In the genomic region with DNA sequence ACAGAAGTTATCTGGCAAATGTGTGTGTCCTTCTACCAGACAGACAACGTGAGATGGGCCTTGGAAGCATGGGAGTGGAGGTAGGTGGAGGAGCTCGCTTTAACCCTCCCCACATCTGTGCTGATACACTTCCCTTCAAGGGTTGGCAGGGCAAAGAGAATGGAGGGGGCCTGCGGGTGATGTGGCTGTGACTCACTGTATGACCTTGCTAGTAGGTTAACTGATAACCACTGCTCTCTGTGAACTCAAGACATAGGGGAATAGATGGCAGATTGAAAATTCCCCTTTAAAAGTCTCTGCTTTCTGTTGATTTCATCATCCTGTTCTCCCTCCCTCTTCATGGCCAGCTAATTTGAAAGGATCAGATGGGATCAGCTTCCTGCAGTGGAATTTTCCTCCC, we compare ENCODE assay signal across 10 mouse cellular contexts. TPM values are rescaled to one million over a fixed set of nuclear protein-coding genes. Genes with fewer than 3 reads are reported as not detected.
DNase-seq lines count a peak whose midpoint lies in the region; ATAC-seq and TF ChIP-seq lines count a peak whose summit lies in the region.
"Had no signal": no experiment of that assay in that cellular context is flagged by ENCODE, and none has a peak within 500 bp of the region (broad histone marks: within the 10 kb centered on the region; RNA-seq: fewer than 3 reads in every experiment).

No protein-coding gene starts in this region.

- peak overlapping the region; percentile 87; the same call in 1 of the 2 replicates for H3K9ac ChIP-seq in lung, embryonic 14.5 days
- H3K9ac ChIP-seq in neural tube, embryonic 15.5 days (replicated peaks), result no peak overlapping the region

- 0 out of 2 replicates have a peak, but pooled peaks cover 5% of the 10 kb centered on the region for H3K4me1 ChIP-seq in lung, embryonic 14.5 days (ENCODE audit: insufficient read depth)
- H3K4me1 ChIP-seq in embryonic facial prominence, embryonic 10.5 days, result peaks cover 31% of the 10 kb centered on the region
- peaks cover 29% of the 10 kb centered on the region for H3K4me1 ChIP-seq in limb, embryonic 10.5 days
- H3K4me1 ChIP-seq in neural tube, embryonic 15.5 days, result peaks cover 38% of the 10 kb centered on the region

- no peaks in the 10 kb centered on the region for H3K9me3 ChIP-seq in lung, embryonic 14.5 days (ENCODE audit: low read depth, low read length)
- H3K9me3 ChIP-seq in embryonic facial prominence, embryonic 10.5 days, result no peaks in the 10 kb centered on the region
- H3K9me3 ChIP-seq in limb, embryonic 10.5 days (replicated peaks), result no peaks in the 10 kb centered on the region
- H3K9me3 ChIP-seq in neural tube, embryonic 15.5 days (replicated peaks), result no peaks in the 10 kb centered on the region

- no peak for ATAC-seq in lung, embryonic 14.5 days (ENCODE audit: insufficient read depth)
- ATAC-seq in neural tube, embryonic 15.5 days (ENCODE audit: low FRiP score), result no peak
- ATAC-seq in granulocyte monocyte progenitor cell, adult 5-6 weeks (replicated peaks; ENCODE audit: poor library complexity, severe bottlenecking), result no peak

- no peak for TF ChIP-seq CTCF in lung, embryonic 14.5 days (IDR thresholded peaks at IDR 0.05; ENCODE audit: low read depth)

- peak overlapping the region; percentile 96 for H3K4me3 ChIP-seq in lung, embryonic 14.5 days (ENCODE audit: low read depth, low read length)
- peak overlapping the region; percentile 99 for H3K4me3 ChIP-seq in embryonic facial prominence, embryonic 10.5 days
- H3K4me3 ChIP-seq in limb, embryonic 10.5 days, result peak overlapping the region; percentile 98; the same call in 1 of the 2 replicates
- peak overlapping the region; percentile 90 for H3K4me3 ChIP-seq in neural tube, embryonic 15.5 days (replicated peaks)

- peaks cover 35% of the 10 kb centered on the region for H3K36me3 ChIP-seq in lung, embryonic 14.5 days (ENCODE audit: insufficient read depth)
- peaks cover 50% of the 10 kb centered on the region for H3K36me3 ChIP-seq in embryonic facial prominence, embryonic 10.5 days (replicated peaks)
- peaks cover 50% of the 10 kb centered on the region for H3K36me3 ChIP-seq in limb, embryonic 10.5 days
- peaks cover 34% of the 10 kb centered on the region for H3K36me3 ChIP-seq in neural tube, embryonic 15.5 days

- DNase-seq in lung, embryonic 14.5 days, result no peak
- no peak for DNase-seq in lung, postnatal 10 days
- no peak for DNase-seq in embryonic facial prominence, embryonic 10.5 days (ENCODE audit: low spot score)
- DNase-seq in limb, embryonic 10.5 days (ENCODE audit: low spot score), result no peak
- DNase-seq in gastrocnemius, adult 18-20 months (ENCODE audit: low spot score), result no peak
- no peak for DNase-seq in kidney, postnatal 10 days
- DNase-seq: left cerebral cortex, postnatal 4 days; thymus, adult 18-20 months had no signal

- no peak overlapping the region for H3K27ac ChIP-seq in lung, embryonic 14.5 days (ENCODE audit: low read depth)
- H3K27ac ChIP-seq in embryonic facial prominence, embryonic 10.5 days (replicated peaks), result no peak overlapping the region
- no peak overlapping the region for H3K27ac ChIP-seq in limb, embryonic 10.5 days
- no peak overlapping the region for H3K27ac ChIP-seq in neural tube, embryonic 15.5 days (replicated peaks)

- H3K4me2 ChIP-seq in lung, embryonic 14.5 days, result peak overlapping the region; percentile 91
- peak overlapping the region; percentile 96 for H3K4me2 ChIP-seq in neural tube, embryonic 15.5 days

- 83% methylated on average over 3 of the region's 3 CpGs for WGBS in lung, embryonic 14.5 days
- 95% methylated on average over 3 of the region's 3 CpGs for WGBS in embryonic facial prominence, embryonic 10.5 days
- WGBS in limb, embryonic 10.5 days, result 85% methylated on average over 3 of the region's 3 CpGs
- WGBS in neural tube, embryonic 15.5 days, result 88% methylated on average over 3 of the region's 3 CpGs

- H3K27me3 ChIP-seq in lung, embryonic 14.5 days (ENCODE audit: insufficient read depth, low read length), result no peaks in the 10 kb centered on the region
- H3K27me3 ChIP-seq in embryonic facial prominence, embryonic 10.5 days (replicated peaks; ENCODE audit: low read depth, poor library complexity, severe bottlenecking), result no peaks in the 10 kb centered on the region
- H3K27me3 ChIP-seq in limb, embryonic 10.5 days (ENCODE audit: low read depth, poor library complexity, severe bottlenecking), result no peaks in the 10 kb centered on the region
- no peaks in the 10 kb centered on the region for H3K27me3 ChIP-seq in neural tube, embryonic 15.5 days (replicated peaks)

RNA-seq across cellular contexts. Expression of a gene that starts 1.2 kb away (rescaled TPM):
- 55.1 and 63.1 TPM in 2 replicates for polyA plus RNA-seq in lung, embryonic 14.5 days (2014; fragmentation: Nextera tagmentation; extraction: Ambion mirVana)
- 56.5 and 59.0 TPM in 2 replicates for polyA plus RNA-seq in embryonic facial prominence, embryonic 10.5 days (2016; fragmentation: Nextera tagmentation; extraction: Ambion mirVana)
- polyA plus RNA-seq in limb, embryonic 10.5 days (2016; fragmentation: Nextera tagmentation; extraction: Ambion mirVana), result 67.7 and 73.2 TPM in 2 replicates
- 43.3 and 47.2 TPM in 2 replicates for polyA plus RNA-seq in neural tube, embryonic 15.5 days (2015; fragmentation: Nextera tagmentation; extraction: Ambion mirVana)
- total RNA-seq in gastrocnemius, adult 18-20 months (2021), result 10 to 100 TPM; 64.9 to 65.8 TPM
- 38.2 and 45.5 TPM in 2 replicates for total RNA-seq in granulocyte monocyte progenitor cell, adult 5-6 weeks (2014; fragmentation: Nextera tagmentation)
- 64.1 and 68.4 TPM in 2 replicates for total RNA-seq in granulocyte monocyte progenitor cell, adult 5-6 weeks (2017)

RNA-seq across cellular contexts. Expression of a gene that starts 2.4 kb away (rescaled TPM):
- 0.57 and 0.76 TPM in 2 replicates for polyA plus RNA-seq in lung, embryonic 14.5 days (2014; fragmentation: Nextera tagmentation; extraction: Ambion mirVana)
- polyA plus RNA-seq in embryonic facial prominence, embryonic 10.5 days (2016; fragmentation: Nextera tagmentation; extraction: Ambion mirVana), result 0.73 and 0.77 TPM in 2 replicates
- 0.54 and 1.0 TPM in 2 replicates for polyA plus RNA-seq in limb, embryonic 10.5 days (2016; fragmentation: Nextera tagmentation; extraction: Ambion mirVana)
- 1.4 and 1.6 TPM in 2 replicates for polyA plus RNA-seq in neural tube, embryonic 15.5 days (2015; fragmentation: Nextera tagmentation; extraction: Ambion mirVana)
- under 1 TPM in 1 of 2 experiments, not detected in 1; 0.16 TPM for total RNA-seq in gastrocnemius, adult 18-20 months (2021)
- total RNA-seq in granulocyte monocyte progenitor cell, adult 5-6 weeks (2014; fragmentation: Nextera tagmentation), result not detected in 2 replicates
- total RNA-seq in granulocyte monocyte progenitor cell, adult 5-6 weeks (2017), result 0.77 TPM in 1 of 2 replicates, not detected in the other

RNA-seq across cellular contexts. Expression of a gene that starts 12.3 kb away (rescaled TPM):
- 2,014 and 2,172 TPM in 2 replicates for polyA plus RNA-seq in lung, embryonic 14.5 days (2014; fragmentation: Nextera tagmentation; extraction: Ambion mirVana)
- 1,580 and 1,631 TPM in 2 replicates for polyA plus RNA-seq in embryonic facial prominence, embryonic 10.5 days (2016; fragmentation: Nextera tagmentation; extraction: Ambion mirVana)
- polyA plus RNA-seq in limb, embryonic 10.5 days (2016; fragmentation: Nextera tagmentation; extraction: Ambion mirVana), result 1,560 and 1,788 TPM in 2 replicates
- 1,028 and 1,172 TPM in 2 replicates for polyA plus RNA-seq in neural tube, embryonic 15.5 days (2015; fragmentation: Nextera tagmentation; extraction: Ambion mirVana)
- 100 to 1,000 TPM; 632 to 662 TPM for total RNA-seq in gastrocnemius, adult 18-20 months (2021)
- total RNA-seq in granulocyte monocyte progenitor cell, adult 5-6 weeks (2014; fragmentation: Nextera tagmentation), result 1,578 and 3,268 TPM in 2 replicates
- total RNA-seq in granulocyte monocyte progenitor cell, adult 5-6 weeks (2017), result 2,318 and 2,523 TPM in 2 replicates

RNA-seq across cellular contexts. Expression of a gene that starts 15.9 kb away (rescaled TPM):
- polyA plus RNA-seq in lung, embryonic 14.5 days (2014; fragmentation: Nextera tagmentation; extraction: Ambion mirVana), result 198 and 201 TPM in 2 replicates
- 190 and 205 TPM in 2 replicates for polyA plus RNA-seq in embryonic facial prominence, embryonic 10.5 days (2016; fragmentation: Nextera tagmentation; extraction: Ambion mirVana)
- polyA plus RNA-seq in limb, embryonic 10.5 days (2016; fragmentation: Nextera tagmentation; extraction: Ambion mirVana), result 205 and 206 TPM in 2 replicates
- polyA plus RNA-seq in neural tube, embryonic 15.5 days (2015; fragmentation: Nextera tagmentation; extraction: Ambion mirVana), result 205 and 212 TPM in 2 replicates
- 100 to 1,000 TPM; 137 to 141 TPM for total RNA-seq in gastrocnemius, adult 18-20 months (2021)
- 140 and 159 TPM in 2 replicates for total RNA-seq in granulocyte monocyte progenitor cell, adult 5-6 weeks (2014; fragmentation: Nextera tagmentation)
- total RNA-seq in granulocyte monocyte progenitor cell, adult 5-6 weeks (2017), result 147 and 185 TPM in 2 replicates

RNA-seq across cellular contexts. Expression of a gene that starts 40.9 kb away (rescaled TPM):
- 83.1 and 87.9 TPM in 2 replicates for polyA plus RNA-seq in lung, embryonic 14.5 days (2014; fragmentation: Nextera tagmentation; extraction: Ambion mirVana)
- polyA plus RNA-seq in embryonic facial prominence, embryonic 10.5 days (2016; fragmentation: Nextera tagmentation; extraction: Ambion mirVana), result 158 and 162 TPM in 2 replicates
- 161 and 183 TPM in 2 replicates for polyA plus RNA-seq in limb, embryonic 10.5 days (2016; fragmentation: Nextera tagmentation; extraction: Ambion mirVana)
- polyA plus RNA-seq in neural tube, embryonic 15.5 days (2015; fragmentation: Nextera tagmentation; extraction: Ambion mirVana), result 95.9 and 103 TPM in 2 replicates
- total RNA-seq in gastrocnemius, adult 18-20 months (2021), result 10 to 100 TPM; 39.2 to 49.7 TPM
- total RNA-seq in granulocyte monocyte progenitor cell, adult 5-6 weeks (2014; fragmentation: Nextera tagmentation), result 69.1 and 99.9 TPM in 2 replicates
- 72.9 and 77.2 TPM in 2 replicates for total RNA-seq in granulocyte monocyte progenitor cell, adult 5-6 weeks (2017)
